Mouse (Mus musculus): Measurements from ENCODE around the gene Gm11009. TPM values are rescaled to one million over a fixed set of nuclear protein-coding genes. Genes with fewer than 3 reads are reported as not detected.

Gm11009 gene
- not detected in 2 replicates for polyA plus RNA-seq (2015; fragmentation: Nextera tagmentation; extraction: Ambion mirVana)

DNA sequence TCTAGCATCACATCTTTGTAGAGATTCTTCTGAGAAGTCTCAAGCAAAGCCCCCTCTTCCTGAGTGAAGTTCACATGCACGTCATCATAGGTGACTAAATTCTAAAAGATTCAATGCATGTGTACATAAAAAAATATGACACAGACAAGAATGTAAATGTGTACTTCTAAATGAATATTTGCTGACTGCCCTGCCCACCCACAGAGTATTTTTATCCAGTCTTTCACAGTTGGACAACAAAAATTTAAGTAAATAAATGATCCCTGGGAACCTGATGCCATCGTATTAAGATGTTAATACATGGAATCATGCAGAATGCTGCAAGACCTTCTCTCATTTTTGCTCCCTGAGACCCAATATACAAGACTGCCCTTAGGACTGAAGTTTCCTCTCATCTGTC is at the start of gene Gm11009:
Gene Gm11009, minus strand, starts transcription at position 101 of the 400 bp plus-strand sequence.

Other genes starting within 250 kb of the Gm11009 start
- gene Gm2004, start 169.7 kb downstream of the Gm11009 start, polyA plus RNA-seq (2015; fragmentation: Nextera tagmentation; extraction: Ambion mirVana), result 1.1 TPM in 2 replicates
- 12.6 and 33.2 TPM in 2 replicates for gene 2210418O10Rik, start 92.9 kb downstream of the Gm11009 start, polyA plus RNA-seq (2015; fragmentation: Nextera tagmentation; extraction: Ambion mirVana)
- 27.0 and 53.8 TPM in 2 replicates for gene Gm14435, start 104.1 kb upstream of the Gm11009 start, polyA plus RNA-seq (2015; fragmentation: Nextera tagmentation; extraction: Ambion mirVana)
- 27.1 and 61.2 TPM in 2 replicates for gene Gm14434, start 167.3 kb upstream of the Gm11009 start, polyA plus RNA-seq (2015; fragmentation: Nextera tagmentation; extraction: Ambion mirVana)
- not detected in 2 replicates for gene Zfp967, start 201.6 kb upstream of the Gm11009 start, polyA plus RNA-seq (2015; fragmentation: Nextera tagmentation; extraction: Ambion mirVana)